Mouse (Mus musculus) gastrocnemius, postnatal 10 days (tissue): Measurements from ENCODE around the gene Pcsk5. TPM values are rescaled to one million over a fixed set of nuclear protein-coding genes. Genes with fewer than 3 reads are reported as not detected.
"Not testable (repeated sequence)": the region's sequence is repeated elsewhere in the genome, so short reads cannot be mapped to it uniquely, and the experiment has no call there.

Experiments
- DNase-seq: peaks from one replicate; pipeline ENCODE4 v3.0.0; 2021; ENCODE audit warnings: mixed read lengths
- total RNA-seq, 2 experiments: library from RNA; stranded (reverse); gene quantifications; 2 replicates each; pipeline ENCODE4 v1.2.3; 2021

Gene Pcsk5
- total RNA-seq, 2 experiments from 2014 or later: 8.5 to 10.9 TPM

DNA sequence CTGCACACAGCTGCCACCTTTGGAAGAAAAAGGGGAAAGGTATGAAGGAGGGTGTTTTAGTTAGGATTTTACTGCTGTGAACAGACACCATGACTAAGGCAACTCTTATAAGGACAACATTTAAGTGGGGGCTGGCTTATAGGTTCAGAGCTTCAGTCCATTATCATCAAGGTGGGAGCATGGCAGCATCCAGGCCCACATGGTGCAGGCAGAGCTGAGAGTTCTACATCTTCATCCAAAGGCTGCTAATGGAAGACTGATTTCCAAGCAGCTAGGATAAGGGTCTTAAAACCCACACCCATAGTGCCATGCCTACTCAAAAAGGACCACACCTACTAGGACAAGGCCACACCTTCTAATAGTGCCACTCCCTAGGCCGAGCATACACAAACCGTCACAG is 364.3 kb downstream of the Pcsk5 start:
- DNase-seq: not testable (repeated sequence)

DNA sequence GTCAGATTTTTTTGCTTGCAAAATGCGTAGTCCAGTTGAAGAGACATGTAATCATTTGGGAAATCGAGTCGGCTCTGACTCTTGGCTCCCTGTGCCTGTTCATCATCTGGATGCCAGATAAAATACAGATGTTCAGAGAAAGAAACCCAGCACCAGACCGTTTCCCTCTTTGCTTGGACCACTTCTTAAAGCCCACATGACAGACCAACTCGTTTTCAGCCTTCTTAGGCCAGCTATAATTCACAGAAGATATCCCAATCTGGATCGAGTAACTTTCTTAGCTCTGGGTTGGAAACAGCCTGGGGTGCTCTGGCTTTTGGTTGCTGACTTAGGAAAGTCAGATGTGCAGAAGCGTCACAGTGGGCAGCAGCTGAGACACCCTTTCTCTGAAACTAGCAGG is 365.6 kb downstream of the Pcsk5 start:
- no peak for DNase-seq

DNA sequence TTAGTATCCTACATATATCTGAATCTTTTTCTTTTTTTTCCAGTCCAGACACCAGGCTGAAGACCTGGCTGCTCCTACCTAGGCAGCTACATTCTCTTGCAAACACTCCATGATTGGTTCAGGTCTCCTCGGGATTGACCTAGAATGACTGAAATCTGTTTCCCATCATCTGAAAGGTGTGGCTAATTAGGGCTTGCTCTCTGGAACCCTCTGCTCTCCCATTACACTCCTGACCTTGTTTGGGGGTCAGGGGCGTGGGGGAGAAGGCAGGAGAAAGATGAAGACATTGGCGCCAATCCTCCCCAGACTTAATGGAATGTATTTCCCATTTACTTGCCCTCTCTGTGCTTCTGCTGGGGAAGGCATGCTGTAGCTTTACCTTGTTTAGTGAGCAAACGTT is 366.2 kb downstream of the Pcsk5 start:
- DNase-seq: no peak

- DNase-seq: no peak
These were observed 369.7 kb downstream of the Pcsk5 start for GRCm38 (mm10) chr19:17467556-17468211.

DNA sequence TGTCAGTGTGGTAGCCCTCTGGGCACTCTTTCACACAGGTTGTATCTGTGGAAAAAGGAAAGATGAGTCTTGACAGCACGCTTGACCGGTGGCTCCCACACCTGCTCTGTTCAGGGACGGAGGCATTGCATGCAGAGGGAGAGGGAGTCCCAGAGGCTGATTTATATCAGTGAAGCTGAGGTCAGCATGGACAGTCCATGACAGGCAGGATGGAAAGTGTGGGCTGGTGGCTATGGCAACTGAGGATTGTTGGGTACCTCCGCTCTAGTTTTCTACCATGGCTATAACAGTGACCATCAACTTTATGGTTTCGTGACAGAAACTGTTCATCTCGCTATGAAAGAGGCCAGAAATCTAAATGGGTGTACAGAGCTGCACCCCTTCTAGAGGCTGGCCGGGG is 385.4 kb downstream of the Pcsk5 start:
- no peak for DNase-seq

DNA sequence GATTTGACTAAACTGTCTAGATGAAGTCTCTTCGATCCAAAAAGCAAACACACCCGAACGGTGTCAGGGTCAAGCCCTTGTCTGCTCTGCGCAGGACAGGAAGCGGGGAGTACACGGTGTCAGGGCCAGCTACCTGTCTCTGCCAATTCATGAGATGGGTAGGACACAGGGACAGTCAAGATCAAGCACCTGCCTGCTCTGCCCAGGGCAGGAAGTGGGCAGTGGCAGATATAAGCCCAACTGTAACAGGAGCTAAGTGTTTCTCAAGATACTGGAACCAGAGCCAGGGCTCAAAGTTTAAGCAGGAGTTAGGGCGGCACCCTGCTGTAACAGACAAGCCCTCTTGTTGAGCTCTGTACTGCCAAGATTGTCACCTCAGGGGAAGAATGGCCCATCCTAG is 393.9 kb downstream of the Pcsk5 start:
- DNase-seq: no peak

GRCm38 (mm10) chr19:17439476-17440189 is 397.8 kb downstream of the Pcsk5 start:
- no peak for DNase-seq

DNA sequence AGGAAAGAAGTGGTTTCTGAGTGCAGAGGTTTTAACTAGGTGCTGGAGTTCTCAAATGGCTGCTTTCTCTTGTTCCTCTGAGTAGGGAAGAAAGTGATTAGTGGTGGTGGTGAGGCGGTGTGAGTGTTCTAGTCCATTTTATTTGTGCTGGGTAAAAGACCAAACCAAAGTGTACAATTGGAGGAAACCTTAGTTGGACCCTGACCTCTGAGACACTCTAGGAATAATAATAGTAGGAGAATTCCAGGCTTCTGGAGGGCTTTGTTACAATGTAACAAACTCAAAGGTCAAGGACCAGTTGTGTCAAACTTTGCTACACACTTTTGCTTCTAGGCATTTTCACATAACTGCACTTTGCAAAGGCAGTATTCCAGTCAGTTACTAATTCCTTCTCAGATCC is 400.8 kb downstream of the Pcsk5 start:
- no peak for DNase-seq

- DNase-seq: no peak
These were observed 408.9 kb downstream of the Pcsk5 start for GRCm38 (mm10) chr19:17428561-17428914.

DNA sequence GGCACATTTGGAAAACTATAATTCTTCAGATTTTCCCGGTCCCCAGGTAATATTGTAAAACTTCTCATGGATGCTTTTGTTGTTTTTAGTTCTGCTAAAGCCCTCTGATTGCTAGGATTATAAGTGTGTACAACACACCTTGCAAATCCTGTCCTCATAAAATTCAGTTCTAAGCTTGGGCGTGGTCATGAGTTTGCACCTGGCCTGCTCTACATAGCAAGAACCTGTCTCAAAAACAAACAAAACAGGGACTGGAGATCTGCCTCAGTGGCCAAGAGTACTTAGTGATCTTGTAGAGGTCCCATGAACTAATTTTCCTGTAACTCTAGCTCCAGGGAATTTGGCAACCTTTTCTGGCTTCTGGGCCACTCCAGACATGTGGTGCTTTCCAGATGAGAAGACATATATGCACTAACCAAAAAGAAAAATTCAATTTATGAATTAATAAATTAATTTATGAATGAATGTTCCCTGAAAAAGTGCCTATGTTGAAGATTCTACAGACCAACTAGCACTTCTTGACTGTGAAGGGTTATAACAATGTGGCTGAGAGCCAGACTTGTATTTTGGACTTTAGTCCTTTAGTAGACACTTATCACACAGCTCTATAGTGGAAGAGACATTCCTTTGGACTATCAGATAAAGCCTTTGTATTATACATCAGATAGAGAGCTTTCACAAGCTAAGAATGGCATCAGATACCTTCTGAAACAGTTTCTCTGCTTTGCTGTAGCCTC is 409.4 kb downstream of the Pcsk5 start:
- no peak for DNase-seq

GRCm38 (mm10) chr19:17423306-17423705 is 414.1 kb downstream of the Pcsk5 start:
- DNase-seq: no peak

DNA sequence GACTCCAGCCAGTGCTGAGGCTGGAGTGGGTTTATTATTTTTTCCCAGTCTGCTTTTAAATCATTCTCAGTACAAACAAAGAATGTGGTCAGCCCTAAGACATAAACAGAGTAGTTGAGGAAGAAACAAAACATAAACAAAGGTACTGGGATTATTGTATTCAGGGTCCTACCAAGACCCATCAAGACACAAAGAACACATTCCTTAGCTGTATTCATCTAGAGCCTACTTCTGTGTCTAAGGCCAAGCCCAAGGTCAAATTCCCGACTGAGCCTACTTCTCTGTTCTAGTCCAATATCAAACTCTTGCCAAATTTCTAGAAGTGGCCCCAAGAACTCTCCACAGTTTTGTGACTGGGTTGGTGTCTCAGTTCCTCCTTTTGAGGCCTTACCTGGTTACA is 419.6 kb downstream of the Pcsk5 start:
- no peak for DNase-seq

- DNase-seq: no peak
These were observed 424.4 kb downstream of the Pcsk5 start for GRCm38 (mm10) chr19:17412915-17413459.

- no peak for DNase-seq
These were observed 426.9 kb downstream of the Pcsk5 start for GRCm38 (mm10) chr19:17410465-17411065.

DNA sequence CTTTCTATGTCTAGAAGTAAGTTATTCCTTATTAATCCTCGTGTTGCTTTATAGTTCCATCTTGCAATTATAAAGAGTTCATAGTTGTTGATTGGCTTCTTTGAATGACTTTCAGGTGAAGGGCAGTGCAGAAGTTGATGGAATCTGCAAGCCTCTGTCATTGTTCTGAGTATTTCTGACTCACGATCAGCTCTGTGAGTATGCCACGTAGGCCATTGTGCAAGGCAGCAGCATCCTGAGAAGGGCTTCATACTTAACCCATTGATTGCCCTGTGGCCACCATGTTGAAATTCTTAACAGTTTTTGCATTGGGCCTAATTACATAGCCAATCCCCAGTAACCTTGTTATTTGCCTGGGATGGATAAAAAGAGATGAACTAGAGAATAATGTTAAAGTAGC is 428.1 kb downstream of the Pcsk5 start:
- DNase-seq: no peak

GRCm38 (mm10) chr19:17408591-17408990 is 428.8 kb downstream of the Pcsk5 start:
- DNase-seq: no peak

- DNase-seq: no peak
These were observed 430.6 kb downstream of the Pcsk5 start for GRCm38 (mm10) chr19:17406823-17407222.

- no peak for DNase-seq
These were observed 434.3 kb downstream of the Pcsk5 start for GRCm38 (mm10) chr19:17403175-17403574.

DNA sequence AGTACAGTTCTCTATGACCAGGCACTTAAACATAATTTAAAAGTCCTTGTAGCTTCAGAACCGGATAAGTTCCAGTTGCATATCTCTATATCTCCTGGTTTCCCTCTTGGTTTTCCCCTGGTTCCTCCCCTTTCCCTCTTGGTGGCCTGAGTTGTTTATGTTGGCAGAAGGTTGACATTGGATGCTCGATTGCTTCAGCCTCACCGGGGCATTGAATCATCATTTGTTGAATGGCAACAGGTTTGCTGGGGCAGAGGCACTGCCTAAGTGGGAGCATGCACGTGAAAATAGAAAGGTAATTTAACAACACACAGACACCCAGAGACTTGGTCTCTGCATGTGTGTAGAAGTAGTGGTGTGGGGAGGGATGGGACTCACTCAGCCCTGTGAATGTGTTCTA is 436.9 kb downstream of the Pcsk5 start:
- no peak for DNase-seq

- no peak for DNase-seq
These were observed 437.5 kb downstream of the Pcsk5 start for GRCm38 (mm10) chr19:17399965-17400364.

DNA sequence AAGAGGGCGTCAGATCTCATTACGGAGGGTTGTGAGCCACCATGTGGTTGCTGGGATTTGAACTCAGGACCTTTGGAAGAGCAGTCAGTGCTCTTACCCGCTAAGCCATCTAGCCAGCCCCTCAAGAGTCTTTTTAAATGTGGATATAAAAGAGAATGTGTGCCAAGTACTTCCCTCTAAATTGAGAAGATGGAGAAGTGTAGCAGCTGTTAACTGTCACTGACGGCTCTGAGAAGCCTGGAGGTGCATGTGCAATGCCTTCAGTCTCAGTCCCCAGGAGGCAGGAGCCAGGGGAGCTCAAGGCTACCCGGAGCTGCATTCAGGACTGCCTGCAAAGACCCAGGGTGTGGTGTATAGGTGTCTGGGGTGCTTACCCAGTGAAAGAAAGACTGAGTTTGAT is 439.5 kb downstream of the Pcsk5 start:
- DNase-seq: no peak

DNA sequence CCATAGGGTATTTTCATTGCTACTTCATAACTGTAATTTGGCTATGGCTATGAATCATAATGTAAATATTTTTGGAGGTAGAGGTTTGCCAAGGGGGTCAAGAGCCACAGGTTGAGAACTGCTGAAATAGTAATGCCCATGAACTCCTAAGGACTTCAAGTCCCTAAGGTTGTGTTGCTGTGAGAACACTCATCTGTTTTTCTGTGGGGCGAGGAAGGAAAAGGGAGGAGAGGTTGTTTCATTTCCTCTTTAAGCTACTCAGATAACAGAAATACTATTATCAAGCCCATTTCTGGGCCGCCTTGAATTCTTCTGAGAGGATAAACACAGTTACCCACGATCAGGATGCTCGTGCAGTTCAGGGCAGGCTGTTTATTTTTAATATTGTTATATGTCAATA is 440.6 kb downstream of the Pcsk5 start:
- no peak for DNase-seq
